13 mouse cellular contexts compared by ENCODE assay signal in genomic region chr10:70964706-70965105, GRCm38 (mm10).
A peak's percentile ranks its signal among the peaks of the same experiment; 100 is the strongest.
DNase-seq lines count a peak whose midpoint lies in the region; ATAC-seq and TF ChIP-seq lines count a peak whose summit lies in the region.
"Had no signal": no experiment of that assay in that cellular context is flagged by ENCODE, and none has a peak within 500 bp of the region (broad histone marks: within the 10 kb centered on the region; RNA-seq: fewer than 3 reads in every experiment).

No protein-coding gene starts in this region.

- ATAC-seq in midbrain, embryonic 11.5 days (ENCODE audit: low FRiP score) = peak; percentile 73
- ATAC-seq in midbrain, postnatal 0 days (ENCODE audit: low FRiP score) = no peak
- ATAC-seq in cerebellum, adult (ENCODE audit: insufficient number of reproducible peaks, low FRiP score, low TSS enrichment) = no peak

- no peaks in the 10 kb centered on the region for H3K27me3 ChIP-seq in heart, adult 2 months (ENCODE audit: control insufficient read depth, insufficient read depth, low read length)
- no peaks in the 10 kb centered on the region for H3K27me3 ChIP-seq in midbrain, embryonic 11.5 days (ENCODE audit: control insufficient read depth, insufficient read depth, low read length)
- H3K27me3 ChIP-seq in midbrain, postnatal 0 days (ENCODE audit: insufficient read depth, low read length) = no peaks in the 10 kb centered on the region
- H3K27me3 ChIP-seq: embryonic facial prominence, embryonic 13.5 days; heart, embryonic 15.5 days had no signal

- no peak overlapping the region for H3K4me3 ChIP-seq in heart, adult 2 months
- H3K4me3 ChIP-seq in midbrain, embryonic 11.5 days (ENCODE audit: low read depth, low read length) = no peak overlapping the region
- no peak overlapping the region for H3K4me3 ChIP-seq in midbrain, postnatal 0 days (ENCODE audit: low read depth, low read length)
- H3K4me3 ChIP-seq: embryonic facial prominence, embryonic 13.5 days; heart, embryonic 15.5 days had no signal

- no peaks in the 10 kb centered on the region for H3K9me3 ChIP-seq in midbrain, embryonic 11.5 days (ENCODE audit: control insufficient read depth, low read length)
- H3K9me3 ChIP-seq in midbrain, postnatal 0 days (ENCODE audit: low read length) = no peaks in the 10 kb centered on the region
- H3K9me3 ChIP-seq: embryonic facial prominence, embryonic 13.5 days; heart, embryonic 15.5 days had no signal

- no peak for TF ChIP-seq POLR2A in heart, adult 2 months (IDR thresholded peaks at IDR 0.05; ENCODE audit: insufficient read depth, low read depth, low read length)

- H3K27ac ChIP-seq in heart, adult 2 months = no peak overlapping the region
- no peak overlapping the region for H3K27ac ChIP-seq in midbrain, embryonic 11.5 days (ENCODE audit: low read depth, low read length)
- no peak overlapping the region for H3K27ac ChIP-seq in midbrain, postnatal 0 days (ENCODE audit: low read depth, low read length)
- H3K27ac ChIP-seq: embryonic facial prominence, embryonic 13.5 days; heart, embryonic 15.5 days; liver, embryonic 14.5 days had no signal

- intact Hi-C loops in heart, adult 2 months (cut with DNase I) = loop anchor here (5.0 to 10.0 kb wide), 9 partner anchors 63 to 647 kb away; partner anchors contain the start of gene Bicc1

- TF ChIP-seq CTCF in heart, adult 2 months (IDR thresholded peaks at IDR 0.05) = no peak
- no peak for TF ChIP-seq CTCF in midbrain, postnatal 0 days (IDR thresholded peaks at IDR 0.05)

- no peak overlapping the region for H3K9ac ChIP-seq in heart, adult 2 months (ENCODE audit: low read depth, low read length)
- no peak overlapping the region for H3K9ac ChIP-seq in midbrain, embryonic 11.5 days (ENCODE audit: low read length)
- no peak overlapping the region for H3K9ac ChIP-seq in midbrain, postnatal 0 days (replicated peaks; ENCODE audit: low read length, poor library complexity, severe bottlenecking)
- H3K9ac ChIP-seq: embryonic facial prominence, embryonic 13.5 days; heart, embryonic 15.5 days; liver, embryonic 14.5 days had no signal

- no peak for TF ChIP-seq EP300 in heart, adult 2 months (IDR thresholded peaks at IDR 0.05; ENCODE audit: insufficient read depth, low read depth, low read length)

- H3K4me1 ChIP-seq in heart, adult 2 months (ENCODE audit: control insufficient read depth, insufficient read depth, low read length) = peaks cover 5% of the 10 kb centered on the region
- H3K4me1 ChIP-seq in midbrain, embryonic 11.5 days (ENCODE audit: control insufficient read depth, insufficient read depth, low read length) = no peaks in the 10 kb centered on the region
- H3K4me1 ChIP-seq in midbrain, postnatal 0 days (ENCODE audit: insufficient read depth, low read length) = no peaks in the 10 kb centered on the region

- H3K4me2 ChIP-seq in midbrain, embryonic 11.5 days = no peak overlapping the region
- no peak overlapping the region for H3K4me2 ChIP-seq in midbrain, postnatal 0 days (ENCODE audit: low read depth, low read length, poor library complexity, severe bottlenecking)
- H3K4me2 ChIP-seq: embryonic facial prominence, embryonic 13.5 days; heart, embryonic 15.5 days had no signal

- no peaks in the 10 kb centered on the region for H3K79me2 ChIP-seq in heart, adult 2 months (replicated peaks; ENCODE audit: control insufficient read depth, insufficient read depth, low read length)

- peak; percentile 95 for DNase-seq in heart, adult 11 months
- DNase-seq in heart, adult 2 months = no peak
- DNase-seq in midbrain, embryonic 11.5 days (ENCODE audit: low spot score, missing footprints) = peak; percentile 72
- no peak for DNase-seq in midbrain, postnatal 0 days (ENCODE audit: low spot score)
- DNase-seq in embryo, embryonic 10.5 days (ENCODE audit: low spot score) = peak; percentile 36
- DNase-seq in retina, postnatal 1 day = peak; percentile 46
- DNase-seq: gastrocnemius, postnatal 14 days; kidney, postnatal 14 days; right cerebral cortex, postnatal 14 days had no signal

- no peaks in the 10 kb centered on the region for H3K36me3 ChIP-seq in heart, adult 2 months (ENCODE audit: control insufficient read depth, insufficient read depth, low read length)
- H3K36me3 ChIP-seq in midbrain, embryonic 11.5 days (ENCODE audit: control insufficient read depth, insufficient read depth, low read length) = no peaks in the 10 kb centered on the region
- no peaks in the 10 kb centered on the region for H3K36me3 ChIP-seq in midbrain, postnatal 0 days (ENCODE audit: insufficient read depth, low read length)
- H3K36me3 ChIP-seq: embryonic facial prominence, embryonic 13.5 days; heart, embryonic 15.5 days had no signal

- WGBS in heart, adult 2 months = 48% methylated on average over 8 of the region's 8 CpGs
- 29% methylated on average over 8 of the region's 8 CpGs for WGBS in midbrain, embryonic 11.5 days
- 30% methylated on average over 8 of the region's 8 CpGs for WGBS in midbrain, postnatal 0 days

Comparison
In these comparisons a context has a peak if more than half of its experiments do, and no peak if none do; other contexts are left out.
1. DNase-seq: peak in heart, adult 11 months (single experiment), midbrain, embryonic 11.5 days (single experiment), embryo, embryonic 10.5 days (single experiment) and retina, postnatal 1 day (single experiment); none in heart, adult 2 months (0 of 2) and midbrain, postnatal 0 days (single experiment).